Mouse (Mus musculus) common myeloid progenitor, adult 5-6 weeks (primary cell): ENCODE results near the gene Olfr855. TPM values are rescaled to one million over a fixed set of nuclear protein-coding genes. Genes with fewer than 3 reads are reported as not detected.
A peak's percentile ranks its signal among the peaks of the same experiment; 100 is the strongest.

Experiments
- ATAC-seq: replicated peaks from 2 replicates; pipeline ENCODE4 v1.8.0; 2016; ENCODE audit warnings: low read depth, mild to moderate bottlenecking, moderate TSS enrichment, inconsistent platforms; ENCODE audit not compliant: poor library complexity, severe bottlenecking
- total RNA-seq: library from RNA; stranded (forward); fragments of 200-1000, 187-1606 nt; gene quantifications from 2 replicates; pipeline ENCODE4 v1.2.3, GENCODE M21; 2017

Gene Olfr855
- total RNA-seq, result not detected in 2 replicates

DNA sequence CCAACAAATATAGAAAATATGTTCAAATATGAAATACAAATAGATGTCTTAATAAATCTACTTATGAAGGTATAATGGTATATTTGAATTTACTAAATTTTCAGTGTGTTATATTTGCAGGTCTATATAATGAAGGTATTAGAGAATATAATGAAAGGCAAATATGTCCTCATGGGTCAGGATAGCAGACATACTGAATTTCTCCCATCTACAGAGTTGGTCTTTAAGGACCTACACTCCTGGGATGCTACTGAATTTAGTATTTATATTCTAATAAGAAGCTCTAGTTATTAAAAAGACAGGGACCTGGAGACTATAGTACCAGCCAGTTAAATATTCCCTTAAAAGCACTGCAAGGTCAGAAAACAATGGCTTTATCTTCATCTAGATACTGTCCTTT lies at the start of gene Olfr855:
Olfr855 (plus strand) TSS at position 301 of the 400 bp plus-strand sequence.
- ATAC-seq, result no peak

DNA sequence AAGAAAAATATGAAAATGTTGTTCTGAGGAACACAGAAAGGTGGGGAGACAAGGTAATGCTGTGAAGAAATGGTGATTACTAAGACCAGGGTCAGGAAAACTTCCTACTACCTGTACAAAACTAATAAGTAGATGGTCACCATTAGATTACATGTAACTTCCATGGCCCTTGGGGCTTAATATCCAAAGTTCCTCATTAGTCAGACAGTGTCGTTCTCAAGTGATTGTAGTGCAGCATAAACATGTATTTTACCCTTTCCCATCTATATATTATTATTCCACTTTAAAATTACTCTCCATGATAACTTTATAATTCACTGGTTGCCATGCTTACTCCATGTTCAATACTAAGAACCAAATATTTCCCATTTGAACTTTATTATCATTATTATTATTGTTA lies 41.4 kb upstream of the Olfr855 start, which contains the start of gene Olfr853:
Olfr853 (minus strand) TSS at position 101 of the 400 bp plus-strand sequence.
- no peak for ATAC-seq

DNA sequence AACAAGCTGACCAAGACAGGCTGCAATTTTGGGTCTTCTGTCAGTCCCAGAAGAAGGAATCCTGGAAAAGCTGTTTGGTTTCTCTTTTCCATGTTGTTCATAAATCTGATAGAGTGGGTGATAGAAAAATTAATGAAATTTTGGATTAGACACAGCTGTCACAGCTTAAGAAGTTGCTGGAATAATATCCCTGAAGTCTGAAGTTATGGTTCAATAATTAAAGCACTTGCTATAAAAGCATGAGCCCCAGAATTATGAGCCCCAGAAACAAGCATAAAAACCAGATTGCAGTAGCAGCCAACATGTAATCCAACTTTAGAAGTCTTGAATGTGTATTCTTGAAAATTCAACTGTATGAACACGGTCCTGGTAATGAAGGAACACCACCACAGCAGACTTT lies 15.1 kb upstream of the Olfr855 start, which contains the start of gene Olfr854:
Olfr854 (minus strand) TSS at position 101 of the 400 bp plus-strand sequence.
- no peak for ATAC-seq

GRCm38 (mm10) chr9:19621297-19621696 lies 38.9 kb downstream of the Olfr855 start:
- ATAC-seq, result no peak

GRCm38 (mm10) chr9:19621843-19622822 lies 39.7 kb downstream of the Olfr855 start, which contains the start of gene Zfp317:
Zfp317 (plus strand) TSS chr9:19622102.
- ATAC-seq, result peak; percentile 96

- ATAC-seq, result no peak
Observed at GRCm38 (mm10) chr9:19629574-19629973, 47.2 kb downstream of the Olfr855 start.

Other genes starting within 250 kb of the Olfr855 start
- not detected in 2 replicates for gene Olfr845, start 246.2 kb upstream of the Olfr855 start, total RNA-seq
- gene Olfr846, start 218.6 kb upstream of the Olfr855 start, total RNA-seq, result not detected in 2 replicates
- gene Olfr847, start 203.9 kb upstream of the Olfr855 start, total RNA-seq, result not detected in 2 replicates
- gene Olfr849, start 142.4 kb upstream of the Olfr855 start, total RNA-seq, result not detected in 2 replicates
- gene Olfr850, start 104.4 kb upstream of the Olfr855 start, total RNA-seq, result not detected in 2 replicates
- not detected in 2 replicates for gene Olfr851, start 89.3 kb upstream of the Olfr855 start, total RNA-seq
- not detected in 2 replicates for gene Olfr853, start 41.5 kb upstream of the Olfr855 start, total RNA-seq
- not detected in 2 replicates for gene Olfr854, start 15.2 kb upstream of the Olfr855 start, total RNA-seq
- gene Zfp317, start 39.5 kb downstream of the Olfr855 start, total RNA-seq, result 31.8 and 32.1 TPM in 2 replicates
- not detected in 2 replicates for gene Olfr857, start 126.8 kb downstream of the Olfr855 start, total RNA-seq
- not detected in 2 replicates for gene Olfr58, start 197.7 kb downstream of the Olfr855 start, total RNA-seq
- gene Olfr859, start 222.3 kb downstream of the Olfr855 start, total RNA-seq, result not detected in 2 replicates